ENCODE assay signal across 9 mouse cellular contexts in the genomic region with DNA sequence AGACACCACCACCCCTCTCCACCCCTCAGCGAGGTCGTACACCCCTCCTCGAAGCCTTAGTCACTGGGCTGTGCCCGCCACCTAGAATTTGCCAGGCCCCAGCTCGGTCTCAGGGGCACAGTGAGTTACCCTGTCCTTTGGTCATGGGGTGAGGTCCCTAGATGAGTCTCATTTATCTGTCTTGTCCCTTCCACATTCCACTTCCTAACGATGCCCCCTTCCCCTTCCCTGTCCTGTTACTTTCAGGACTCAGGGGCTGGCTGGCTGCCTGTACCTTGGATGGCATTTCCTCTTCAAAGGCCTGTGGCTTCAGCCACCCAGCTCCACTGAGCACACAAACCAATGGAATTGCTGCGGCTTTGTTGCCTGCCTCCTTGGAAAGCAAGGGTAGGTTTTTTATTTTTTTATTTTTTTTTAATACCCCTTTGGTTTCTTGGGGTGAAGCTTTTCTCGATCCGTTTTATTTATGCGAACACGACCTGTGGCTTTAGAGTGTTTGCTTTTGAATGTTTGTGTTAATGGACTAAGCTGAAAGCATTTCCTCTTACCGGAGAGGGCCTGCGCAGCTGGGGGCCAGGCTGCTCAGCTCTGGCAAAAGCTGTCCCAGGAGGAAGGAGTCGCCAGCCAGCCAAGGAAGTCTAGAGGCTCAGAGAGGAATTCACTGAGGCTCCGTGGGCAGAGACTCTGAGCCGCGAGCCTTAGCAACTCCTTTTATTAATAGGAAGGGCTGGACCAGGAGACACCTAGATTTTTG. TPM values are rescaled to one million over a fixed set of nuclear protein-coding genes. Genes with fewer than 3 reads are reported as not detected.
DNase-seq lines count a peak whose midpoint lies in the region; ATAC-seq and TF ChIP-seq lines count a peak whose summit lies in the region.
"Had no signal": no experiment of that assay in that cellular context is flagged by ENCODE, and none has a peak within 500 bp of the region (broad histone marks: within the 10 kb centered on the region; RNA-seq: fewer than 3 reads in every experiment).

No protein-coding gene starts in this region.

- peak overlapping the region; percentile 32; the same call in 1 of the 2 replicates for H3K27ac ChIP-seq in forebrain, embryonic 13.5 days
- no peak overlapping the region for H3K27ac ChIP-seq in hindbrain, postnatal 0 days

- peak; percentile 39 for DNase-seq in gastrocnemius, postnatal 10 days
- DNase-seq in gastrocnemius, adult 18-20 months (ENCODE audit: low spot score): no peak
- DNase-seq in hindbrain, postnatal 0 days (ENCODE audit: low spot score): peak; percentile 44
- DNase-seq in lung, adult 2 months: peak; percentile 49
- DNase-seq in retina, embryonic 14.5 days (ENCODE audit: low spot score): peak; percentile 44
- DNase-seq in spleen, postnatal 14 days (ENCODE audit: low spot score in 2 of 2): no peak
- no peak for DNase-seq in urinary bladder, adult 18-20 months (ENCODE audit: low spot score in 2 of 2)

- H3K4me2 ChIP-seq in forebrain, embryonic 13.5 days: peak overlapping the region; percentile 4; the same call in 1 of the 2 replicates
- H3K4me2 ChIP-seq in hindbrain, postnatal 0 days (ENCODE audit: low read depth, low read length): no peak overlapping the region

- no peak overlapping the region for H3K4me3 ChIP-seq in forebrain, embryonic 13.5 days
- H3K4me3 ChIP-seq in hindbrain, postnatal 0 days (ENCODE audit: low read length): no peak overlapping the region
- no peak overlapping the region for H3K4me3 ChIP-seq in lung, adult 2 months (replicated peaks; ENCODE audit: extremely low read depth, low read depth, low read length)
- H3K4me3 ChIP-seq: erythroblast, embryonic 14.5 days had no signal

- peak; percentile 51; the same call in 1 of the 2 replicates for ATAC-seq in forebrain, embryonic 13.5 days
- ATAC-seq in hindbrain, postnatal 0 days: peak; percentile 38; the same call in 1 of the 2 replicates

- 14% methylated on average over 17 of the region's 17 CpGs for WGBS in forebrain, embryonic 13.5 days
- 21% methylated on average over 17 of the region's 17 CpGs for WGBS in hindbrain, postnatal 0 days
- 19% methylated on average over 17 of the region's 17 CpGs for WGBS in lung, adult 2 months

- no peak for TF ChIP-seq CTCF in hindbrain, postnatal 0 days (IDR thresholded peaks at IDR 0.05; ENCODE audit: low read depth)
- TF ChIP-seq CTCF in lung, adult 2 months (IDR thresholded peaks at IDR 0.05; ENCODE audit: insufficient read depth, low read length): no peak

- no peaks in the 10 kb centered on the region for H3K27me3 ChIP-seq in forebrain, embryonic 13.5 days
- H3K27me3 ChIP-seq in hindbrain, postnatal 0 days (ENCODE audit: insufficient read depth, low read length): no peaks in the 10 kb centered on the region

- no peak for TF ChIP-seq POLR2A in lung, adult 2 months (IDR thresholded peaks at IDR 0.05; ENCODE audit: borderline replicate concordance, extremely low read depth, low read depth, low read length)

- H3K4me1 ChIP-seq in forebrain, embryonic 13.5 days: peaks cover 14% of the 10 kb centered on the region
- H3K4me1 ChIP-seq in hindbrain, postnatal 0 days (ENCODE audit: insufficient read depth, low read length): peaks cover 6% of the 10 kb centered on the region; the same call in 1 of the 2 replicates
- peaks cover 6% of the 10 kb centered on the region; the same call in 1 of the 2 replicates for H3K4me1 ChIP-seq in lung, adult 2 months (ENCODE audit: control insufficient read depth, insufficient read depth, low read length)

- H3K36me3 ChIP-seq in forebrain, embryonic 13.5 days (ENCODE audit: poor library complexity, severe bottlenecking): no peaks in the 10 kb centered on the region
- H3K36me3 ChIP-seq in hindbrain, postnatal 0 days (ENCODE audit: insufficient read depth, low read length): no peaks in the 10 kb centered on the region

- H3K9ac ChIP-seq in forebrain, embryonic 13.5 days: peak overlapping the region; percentile 5; the same call in 1 of the 2 replicates
- 0 out of 2 replicates have a peak overlapping the region, but pooled peaks have one; percentile 17 for H3K9ac ChIP-seq in hindbrain, postnatal 0 days (replicated peaks; ENCODE audit: low read length)

- no peaks in the 10 kb centered on the region for H3K9me3 ChIP-seq in forebrain, embryonic 13.5 days (replicated peaks)
- no peaks in the 10 kb centered on the region for H3K9me3 ChIP-seq in hindbrain, postnatal 0 days (ENCODE audit: low read length)

RNA-seq across cellular contexts. Expression of a gene that starts 35.2 kb away (rescaled TPM):
- 10 to 100 TPM; 27.6 to 37.1 TPM for total RNA-seq in gastrocnemius, postnatal 10 days (2021)
- total RNA-seq in gastrocnemius, adult 18-20 months (2021): 100 to 1,000 TPM in 1 of 2 experiments, 10 to 100 TPM in 1; 45.3 to 211 TPM
- polyA plus RNA-seq in forebrain, embryonic 13.5 days (2015; fragmentation: Nextera tagmentation; extraction: Ambion mirVana): 32.9 and 35.6 TPM in 2 replicates
- 2.9 and 8.2 TPM in 2 replicates for total RNA-seq in hindbrain, postnatal 0 days (2014; rRNA removed)
- polyA plus RNA-seq in hindbrain, postnatal 0 days (2015; fragmentation: Nextera tagmentation; extraction: Ambion mirVana): 9.7 and 10.1 TPM in 2 replicates
- 79.9 and 102 TPM in 2 replicates for polyA plus RNA-seq in lung, adult 2 months (2012; rRNA removed)

RNA-seq across cellular contexts. Expression of a gene that starts 38.5 kb away (rescaled TPM):
- 10 to 100 TPM; 13.2 to 13.3 TPM for total RNA-seq in gastrocnemius, postnatal 10 days (2021)
- 10 to 100 TPM; 13.0 to 15.9 TPM for total RNA-seq in gastrocnemius, adult 18-20 months (2021)
- 34.9 and 37.1 TPM in 2 replicates for polyA plus RNA-seq in forebrain, embryonic 13.5 days (2015; fragmentation: Nextera tagmentation; extraction: Ambion mirVana)
- total RNA-seq in hindbrain, postnatal 0 days (2014; rRNA removed): 5.8 and 9.3 TPM in 2 replicates
- 34.9 and 36.9 TPM in 2 replicates for polyA plus RNA-seq in hindbrain, postnatal 0 days (2015; fragmentation: Nextera tagmentation; extraction: Ambion mirVana)
- polyA plus RNA-seq in lung, adult 2 months (2012; rRNA removed): 1.8 and 4.2 TPM in 2 replicates

Comparison
In these comparisons a context has a peak if more than half of its experiments do, and no peak if none do; other contexts are left out.
1. DNase-seq: peak in gastrocnemius, postnatal 10 days (single experiment), hindbrain, postnatal 0 days (single experiment), lung, adult 2 months (single experiment) and retina, embryonic 14.5 days (single experiment); none in gastrocnemius, adult 18-20 months (single experiment), spleen, postnatal 14 days (0 of 2) and urinary bladder, adult 18-20 months (0 of 2).